Mouse (Mus musculus) neural tube, embryonic 11.5 days (tissue): Measurements from ENCODE around the gene Vmn1r68. TPM values are rescaled to one million over a fixed set of nuclear protein-coding genes. Genes with fewer than 3 reads are reported as not detected.
A peak's percentile ranks its signal among the peaks of the same experiment; 100 is the strongest.

Experiments used
- ATAC-seq: fragments of 200-750 bp; cut with Nextera tagmentation; 2 replicates; pipeline ENCODE4 v1.8.0; 2017; ENCODE audit warnings: moderate number of reproducible peaks, mild to moderate bottlenecking, moderate TSS enrichment, moderate library complexity; ENCODE audit not compliant: insufficient read depth, low FRiP score, low TSS enrichment
- DNase-seq: peaks from one replicate; pipeline ENCODE4 v3.0.0-alpha.2; 2015; ENCODE audit warnings: low spot score
- H3K27ac ChIP-seq: fragments of 300-500 bp; sonication (generic); 2 replicates; pipeline ENCODE4 v1.5.1; 2014; ENCODE audit warnings: low read depth, mild to moderate bottlenecking, low read length
- H3K27me3 ChIP-seq: fragments of 300-500 bp; sonication (generic); 2 replicates; pipeline ENCODE4 v1.6.1; 2014; ENCODE audit warnings: mild to moderate bottlenecking, low read length, mixed read lengths; ENCODE audit not compliant: control insufficient read depth, insufficient read depth
- H3K36me3 ChIP-seq: fragments of 300-500 bp; sonication (generic); 2 replicates; pipeline ENCODE4 v1.6.1; 2014; ENCODE audit warnings: mild to moderate bottlenecking, low read length, moderate library complexity, mixed read lengths; ENCODE audit not compliant: control insufficient read depth, insufficient read depth
- H3K4me1 ChIP-seq: fragments of 300-500 bp; sonication (generic); 2 replicates; pipeline ENCODE4 v1.6.1; 2014; ENCODE audit warnings: low read length, mixed read lengths; ENCODE audit not compliant: control insufficient read depth, insufficient read depth
- H3K4me2 ChIP-seq: fragments of 300-500 bp; sonication (generic); 2 replicates; pipeline ENCODE4 v1.6.1; 2014; ENCODE audit warnings: low read depth, mild to moderate bottlenecking, moderate library complexity
- H3K4me3 ChIP-seq: fragments of 300-500 bp; sonication (generic); 2 replicates; pipeline ENCODE4 v1.5.1; 2014; ENCODE audit warnings: low read depth, low read length
- H3K9ac ChIP-seq: fragments of 300-500 bp; sonication (generic); 2 replicates; pipeline ENCODE4 v1.6.1; 2014; ENCODE audit warnings: mild to moderate bottlenecking, low read length
- H3K9me3 ChIP-seq: fragments of 300-500 bp; sonication (generic); 2 replicates; pipeline ENCODE4 v1.6.1; 2016; ENCODE audit warnings: low read length; ENCODE audit not compliant: control insufficient read depth
- WGBS: fragments of 180-500 bp; shearing (Covaris S2); extraction: QIAGEN DNeasy Blood & Tissue Kit; methylation state at CpG from one replicate; pipeline ENCODE4 v1.1.7; 2014; 5-methylcytosine and 5-hydroxymethylcytosine counted together
- polyA plus RNA-seq: library from polyadenylated mRNA; unstranded; fragments of >200 nt; fragmentation: Nextera tagmentation; extraction: Ambion mirVana; gene quantifications from 2 replicates; pipeline ENCODE4 v1.2.1, GENCODE M21; 2014

Gene Vmn1r68
- not detected in 2 replicates for polyA plus RNA-seq

GRCm38 (mm10) chr7:10558385-10558784 lies at the start of gene Vmn1r68:
Gene Vmn1r68 (minus strand): TSS chr7:10558485.
- Histone ChIP-seq H3K27ac (no peak within 1 kb of the TSS), H3K36me3 (no peaks in the 10 kb centered on the region), H3K9me3 (peaks cover 3% of the 10 kb centered on the region; the same call in 1 of the 2 replicates), H3K27me3 (no peaks in the 10 kb centered on the region), H3K9ac (no peak within 1 kb of the TSS), H3K4me1 (no peaks in the 10 kb centered on the region), H3K4me2 (no peak within 1 kb of the TSS), H3K4me3 (no peak within 1 kb of the TSS)
- no peak for ATAC-seq
- DNase-seq, result no peak
- 80% methylated on average over 2 of the region's 2 CpGs for WGBS

- Histone ChIP-seq H3K27ac (no peak overlapping the region), H3K4me1 (0 out of 2 replicates have a peak, but pooled peaks cover 3% of the 10 kb centered on the region), H3K36me3 (peaks cover 12% of the 10 kb centered on the region), H3K4me2 (peak overlapping the region; percentile 28; the same call in 1 of the 2 replicates), H3K9me3 (no peaks in the 10 kb centered on the region), H3K9ac (peak overlapping the region; percentile 37; the same call in 1 of the 2 replicates), H3K27me3 (no peaks in the 10 kb centered on the region), H3K4me3 (peak overlapping the region; percentile 55)
- DNase-seq, result no peak
- peak; percentile 46; the same call in 1 of the 2 replicates for ATAC-seq
- 38% methylated on average over 6 of the region's 6 CpGs for WGBS
Observed at GRCm38 (mm10) chr7:10495578-10495977, 62.7 kb downstream of the Vmn1r68 start.

GRCm38 (mm10) chr7:10494786-10495521 lies 63.3 kb downstream of the Vmn1r68 start, which contains the start of gene Zik1:
Gene Zik1 (minus strand): TSS chr7:10495394.
- no peaks in the 10 kb centered on the region for H3K9me3 ChIP-seq

GRCm38 (mm10) chr7:10480588-10481233 lies 77.6 kb downstream of the Vmn1r68 start:
- 0 out of 2 replicates have a peak, but pooled peaks cover 3% of the 10 kb centered on the region for H3K9me3 ChIP-seq
- no peaks in the 10 kb centered on the region for H3K4me1 ChIP-seq
- H3K27ac ChIP-seq, result no peak overlapping the region
- H3K27me3 ChIP-seq, result no peaks in the 10 kb centered on the region
- H3K36me3 ChIP-seq, result no peaks in the 10 kb centered on the region
- 68% methylated on average over 18 of the region's 18 CpGs for WGBS
- no peak overlapping the region for H3K4me2 ChIP-seq
- ATAC-seq (no peak), DNase-seq (no peak)
- no peak overlapping the region; the same call in 1 of the 2 replicates for H3K4me3 ChIP-seq
- no peak overlapping the region for H3K9ac ChIP-seq

More at GRCm38 (mm10) chr7:10494786-10495521, 63.3 kb downstream of the Vmn1r68 start, which contains the start of gene Zik1:
- peaks cover 18% of the 10 kb centered on the region for H3K36me3 ChIP-seq
- peak within 1 kb of the TSS; percentile 78 for H3K9ac ChIP-seq
- H3K4me2 ChIP-seq, result peak within 1 kb of the TSS; percentile 54
- H3K27me3 ChIP-seq, result no peaks in the 10 kb centered on the region
- peak; percentile 99 for ATAC-seq
- 2% methylated on average over 33 of the region's 33 CpGs for whole genome bisulfite sequencing
- no peak within 1 kb of the TSS for H3K27ac ChIP-seq
- peak; percentile 86 for DNase-seq
- H3K4me3 ChIP-seq, result peak within 1 kb of the TSS; percentile 55
- H3K4me1 ChIP-seq, result 0 out of 2 replicates have a peak, but pooled peaks cover 3% of the 10 kb centered on the region

GRCm38 (mm10) chr7:10479813-10480212 lies 78.5 kb downstream of the Vmn1r68 start:
- Histone ChIP-seq H3K4me3 (no peak overlapping the region), H3K4me2 (no peak overlapping the region), H3K4me1 (no peaks in the 10 kb centered on the region), H3K9ac (no peak overlapping the region), H3K9me3 (0 out of 2 replicates have a peak, but pooled peaks cover 3% of the 10 kb centered on the region), H3K27me3 (no peaks in the 10 kb centered on the region), H3K27ac (no peak overlapping the region), H3K36me3 (no peaks in the 10 kb centered on the region)
- DNase-seq (no peak), ATAC-seq (no peak)

- Histone ChIP-seq H3K27me3 (no peaks in the 10 kb centered on the region), H3K27ac (no peak overlapping the region), H3K4me2 (no peak overlapping the region), H3K4me1 (no peaks in the 10 kb centered on the region), H3K36me3 (no peaks in the 10 kb centered on the region), H3K9me3 (peaks cover 4% of the 10 kb centered on the region; the same call in 1 of the 2 replicates), H3K4me3 (no peak overlapping the region), H3K9ac (no peak overlapping the region)
- no peak for ATAC-seq
- 71% methylated on average over 3 of the region's 3 CpGs for WGBS
- no peak for DNase-seq
Observed at GRCm38 (mm10) chr7:10458166-10458565, 100.1 kb downstream of the Vmn1r68 start.

Other genes with a start within 250 kb of the Vmn1r68 start
- not detected in 2 replicates for gene Vmn1r67, start 115.2 kb downstream of the Vmn1r68 start, polyA plus RNA-seq
- 41.3 and 47.7 TPM in 2 replicates for gene Zik1, start 63.1 kb downstream of the Vmn1r68 start, polyA plus RNA-seq
- not detected in 2 replicates for gene Vmn1r69, start 55.2 kb upstream of the Vmn1r68 start, polyA plus RNA-seq
- not detected in 2 replicates for gene Vmn1r70, start 73.0 kb upstream of the Vmn1r68 start, polyA plus RNA-seq
- not detected in 2 replicates for gene Nlrp4b, start 129.3 kb upstream of the Vmn1r68 start, polyA plus RNA-seq
- not detected in 2 replicates for gene Vmn1r71, start 195.9 kb upstream of the Vmn1r68 start, polyA plus RNA-seq